Mouse (Mus musculus) myocyte (in vitro differentiated cells): ENCODE data around the gene Olfr635.

ENCODE experiments used
- POLR2A ChIP-seq: IDR thresholded peaks from one replicate; pipeline ENCODE4 v1.6.1; 2011; ENCODE audit warnings: low read depth, mild to moderate bottlenecking, control low read depth, moderate library complexity; ENCODE audit not compliant: insufficient read length
- REST ChIP-seq: IDR thresholded peaks from one replicate; pipeline ENCODE4 v1.6.1; 2011; ENCODE audit warnings: mild to moderate bottlenecking, control low read depth, moderate library complexity; ENCODE audit not compliant: insufficient read depth, insufficient read length
- SRF ChIP-seq: IDR thresholded peaks from one replicate; pipeline ENCODE4 v1.6.1; 2011; ENCODE audit warnings: low read depth; ENCODE audit not compliant: control insufficient read depth, insufficient read length

DNA sequence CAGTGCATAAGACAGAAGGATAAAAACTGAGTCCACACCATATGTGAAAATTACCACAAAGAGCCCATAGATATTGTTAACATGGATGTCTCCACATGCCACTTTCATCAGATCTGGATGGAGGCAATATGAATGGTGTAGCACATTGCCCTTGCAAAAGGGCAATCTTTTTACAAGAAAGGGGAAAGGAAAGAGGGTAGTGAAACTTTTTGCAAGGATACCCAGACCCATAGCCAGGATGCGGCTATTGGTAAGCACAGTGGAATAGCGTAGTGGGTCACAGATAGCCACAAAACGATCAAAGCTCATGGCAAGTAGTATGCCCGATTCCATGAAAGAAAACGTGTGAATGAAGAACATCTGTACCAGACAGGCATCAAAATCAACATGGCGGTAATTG, 50.7 kb downstream of the Olfr635 start:
- TF ChIP-seq POLR2A (no peak), SRF (no peak), REST (no peak)
